Mouse (Mus musculus) liver, embryonic 14.5 days (tissue): ENCODE measurements around the gene Olfr1065.
"Not testable (repeated sequence)": the region's sequence is repeated elsewhere in the genome, so short reads cannot be mapped to it uniquely, and the experiment has no call there.

ENCODE experiments used
- CTCF ChIP-seq: IDR thresholded peaks from 2 replicates; pipeline ENCODE4 v1.5.1; 2016; ENCODE audit warnings: antibody characterized with exemption, low read depth, control low read depth
- EP300 ChIP-seq: IDR thresholded peaks from 2 replicates; pipeline ENCODE4 v1.6.1; 2016; ENCODE audit warnings: antibody characterized with exemption, low read depth

DNA sequence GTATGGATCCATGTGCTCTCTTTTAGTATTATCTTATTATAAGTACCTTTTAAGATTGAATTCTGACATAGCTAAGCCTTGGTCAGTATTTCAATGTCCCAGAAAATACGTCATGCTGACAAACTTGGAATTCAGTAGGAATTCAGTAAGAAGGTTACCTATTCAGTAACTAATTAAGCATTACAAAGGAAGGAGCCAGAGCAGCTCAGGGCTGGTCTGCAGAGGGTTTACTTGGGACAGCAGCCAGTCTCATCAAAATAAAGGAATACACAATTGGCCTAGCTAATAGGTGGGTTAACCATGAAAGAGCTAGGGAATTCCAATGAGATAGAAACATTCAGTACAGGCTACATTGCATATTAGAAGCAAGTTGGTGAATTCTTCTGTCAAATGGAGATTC is 8.3 kb downstream of the Olfr1065 start:
- TF ChIP-seq CTCF, EP300: not testable (repeated sequence)
